Mouse (Mus musculus) hindbrain, embryonic 10.5 days (tissue): ENCODE data around the gene Epha6. TPM values are rescaled to one million over a fixed set of nuclear protein-coding genes. Genes with fewer than 3 reads are reported as not detected.

Experiments
- DNase-seq: peaks from one replicate; pipeline ENCODE4 v3.0.0-alpha.2; 2017; ENCODE audit warnings: low spot score
- H3K27ac ChIP-seq: fragments of 300-500 bp; sonication (generic); 2 replicates; pipeline ENCODE4 v1.5.1; 2016; ENCODE audit warnings: mild to moderate bottlenecking, moderate library complexity
- H3K27me3 ChIP-seq: fragments of 300-500 bp; sonication (generic); 2 replicates; pipeline ENCODE4 v1.6.1; 2016; ENCODE audit warnings: mild to moderate bottlenecking; ENCODE audit not compliant: poor library complexity, insufficient read depth, severe bottlenecking
- H3K36me3 ChIP-seq: fragments of 300-500 bp; sonication (generic); 2 replicates; pipeline ENCODE4 v1.6.1; 2016; ENCODE audit warnings: mild to moderate bottlenecking, moderate library complexity
- H3K4me1 ChIP-seq: fragments of 300-500 bp; sonication (generic); replicated peaks from 2 replicates; pipeline ENCODE4 v1.6.1; 2016; ENCODE audit warnings: mild to moderate bottlenecking
- H3K4me3 ChIP-seq: fragments of 300-500 bp; sonication (generic); 2 replicates; pipeline ENCODE4 v1.5.1; 2016; ENCODE audit warnings: mild to moderate bottlenecking, moderate library complexity
- H3K9me3 ChIP-seq: fragments of 300-500 bp; sonication (generic); 2 replicates; pipeline ENCODE4 v1.6.1; 2016; ENCODE audit warnings: mild to moderate bottlenecking, moderate library complexity
- WGBS: fragments of 180-500 bp; shearing (Covaris S2); methylation state at CpG from one replicate; pipeline ENCODE4 v1.1.7; 2016; 5-methylcytosine and 5-hydroxymethylcytosine counted together
- polyA plus RNA-seq: library from polyadenylated mRNA; unstranded; fragments of >200 nt; fragmentation: Nextera tagmentation; extraction: Ambion mirVana; gene quantifications from 2 replicates; pipeline ENCODE4 v1.2.1, GENCODE M21; 2016

Epha6 gene
- polyA plus RNA-seq, 1 experiment from 2014 or later = 1.7 TPM

GRCm38 (mm10) chr16:60468200-60468785 lies 137.0 kb downstream of the Epha6 start:
- Histone ChIP-seq H3K4me3 (no peak overlapping the region), H3K4me1 (no peaks in the 10 kb centered on the region), H3K36me3 (no peaks in the 10 kb centered on the region), H3K27ac (no peak overlapping the region), H3K27me3 (no peaks in the 10 kb centered on the region), H3K9me3 (no peaks in the 10 kb centered on the region)
- DNase-seq = no peak
- 77% methylated on average over 7 of the region's 7 CpGs for WGBS

GRCm38 (mm10) chr16:60435283-60435682 lies 170.0 kb downstream of the Epha6 start:
- Histone ChIP-seq H3K4me1 (no peaks in the 10 kb centered on the region), H3K27me3 (no peaks in the 10 kb centered on the region), H3K36me3 (no peaks in the 10 kb centered on the region), H3K27ac (no peak overlapping the region), H3K4me3 (no peak overlapping the region), H3K9me3 (no peaks in the 10 kb centered on the region)
- DNase-seq = peak; percentile 31
- 88% methylated on average over 1 of the region's 1 CpGs for WGBS

GRCm38 (mm10) chr16:60434241-60434640 lies 171.1 kb downstream of the Epha6 start:
- Histone ChIP-seq H3K4me3 (no peak overlapping the region), H3K4me1 (no peaks in the 10 kb centered on the region), H3K27ac (no peak overlapping the region), H3K9me3 (no peaks in the 10 kb centered on the region), H3K36me3 (no peaks in the 10 kb centered on the region), H3K27me3 (no peaks in the 10 kb centered on the region)
- WGBS = 85% methylated on average over 1 of the region's 1 CpGs
- no peak for DNase-seq

DNA sequence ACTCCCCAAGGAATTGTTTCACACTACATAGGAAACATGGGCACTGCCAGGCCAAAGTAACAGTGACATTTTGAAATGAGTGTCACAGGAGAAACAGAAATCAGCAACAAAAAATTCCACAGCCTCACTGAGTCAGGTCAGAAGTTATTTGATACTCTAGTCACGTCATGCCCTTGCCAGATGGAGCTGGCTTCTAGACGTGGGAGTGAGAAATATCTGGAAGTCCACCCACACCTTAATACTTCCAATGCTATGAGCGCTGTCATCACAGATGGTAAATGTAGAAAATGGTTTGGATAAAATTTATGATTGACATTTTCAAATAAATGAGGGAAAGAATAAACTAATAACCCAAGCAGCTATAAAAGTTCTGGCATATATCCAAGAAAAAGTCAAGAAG lies 210.0 kb downstream of the Epha6 start:
- WGBS = 67% methylated on average over 3 of the region's 3 CpGs
- H3K36me3 ChIP-seq = no peaks in the 10 kb centered on the region

GRCm38 (mm10) chr16:60392961-60393360 lies 212.4 kb downstream of the Epha6 start:
- H3K27ac ChIP-seq = no peak overlapping the region
- no peaks in the 10 kb centered on the region for H3K4me1 ChIP-seq
- no peaks in the 10 kb centered on the region for H3K27me3 ChIP-seq
- no peaks in the 10 kb centered on the region for H3K36me3 ChIP-seq
- no peaks in the 10 kb centered on the region for H3K9me3 ChIP-seq
- DNase-seq = no peak
- H3K4me3 ChIP-seq = no peak overlapping the region

More for the DNA sequence above, 210.0 kb downstream of the Epha6 start:
- H3K9me3 ChIP-seq = no peaks in the 10 kb centered on the region
- H3K4me1 ChIP-seq = no peaks in the 10 kb centered on the region
- no peak overlapping the region for H3K4me3 ChIP-seq
- no peak for DNase-seq
- H3K27ac ChIP-seq = no peak overlapping the region
- no peaks in the 10 kb centered on the region for H3K27me3 ChIP-seq

- no peaks in the 10 kb centered on the region for H3K27me3 ChIP-seq
- no peak overlapping the region for H3K27ac ChIP-seq
- H3K9me3 ChIP-seq = no peaks in the 10 kb centered on the region
- DNase-seq = no peak
- no peaks in the 10 kb centered on the region for H3K4me1 ChIP-seq
- H3K4me3 ChIP-seq = no peak overlapping the region
- H3K36me3 ChIP-seq = no peaks in the 10 kb centered on the region
These were observed 230.2 kb downstream of the Epha6 start for GRCm38 (mm10) chr16:60375147-60375546.

GRCm38 (mm10) chr16:60283963-60284362 lies 321.4 kb downstream of the Epha6 start:
- Histone ChIP-seq H3K9me3 (no peaks in the 10 kb centered on the region), H3K27ac (no peak overlapping the region), H3K4me1 (no peaks in the 10 kb centered on the region), H3K4me3 (no peak overlapping the region), H3K27me3 (no peaks in the 10 kb centered on the region), H3K36me3 (no peaks in the 10 kb centered on the region)
- DNase-seq = no peak
- 71% methylated on average over 1 of the region's 1 CpGs for WGBS

DNA sequence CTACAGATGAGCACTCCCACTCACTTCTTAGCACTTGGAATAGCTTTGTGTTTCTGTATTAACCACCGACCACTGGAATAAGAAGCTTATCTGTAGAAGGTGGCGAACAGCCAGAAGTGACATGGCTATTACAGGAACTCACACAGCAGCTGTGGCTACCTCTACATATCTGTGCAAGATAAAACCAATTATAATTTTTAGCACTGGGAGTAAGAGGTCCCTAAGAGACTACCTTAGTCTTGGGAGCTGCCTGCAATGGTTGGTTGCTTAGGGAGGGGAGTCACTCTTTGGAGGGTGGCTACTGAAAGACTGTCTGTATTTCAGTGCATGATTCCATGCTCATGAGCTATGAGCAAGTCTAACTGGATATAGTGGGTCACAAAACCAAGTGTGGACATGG lies 331.2 kb downstream of the Epha6 start:
- DNase-seq = no peak
- Histone ChIP-seq H3K27me3 (no peaks in the 10 kb centered on the region), H3K9me3 (no peaks in the 10 kb centered on the region), H3K4me1 (no peaks in the 10 kb centered on the region), H3K27ac (no peak overlapping the region), H3K4me3 (no peak overlapping the region), H3K36me3 (no peaks in the 10 kb centered on the region)
- 90% methylated on average over 2 of the region's 2 CpGs for WGBS

GRCm38 (mm10) chr16:60266367-60267351 lies 338.7 kb downstream of the Epha6 start:
- no peaks in the 10 kb centered on the region for H3K9me3 ChIP-seq
- DNase-seq = peak; percentile 23
- no peaks in the 10 kb centered on the region for H3K36me3 ChIP-seq
- H3K4me1 ChIP-seq = peaks cover 5% of the 10 kb centered on the region; the same call in 1 of the 2 replicates
- WGBS = 58% methylated on average over 9 of the region's 9 CpGs
- no peaks in the 10 kb centered on the region for H3K27me3 ChIP-seq
- no peak overlapping the region for H3K4me3 ChIP-seq
- no peak overlapping the region for H3K27ac ChIP-seq

- H3K36me3 ChIP-seq = no peaks in the 10 kb centered on the region
- no peaks in the 10 kb centered on the region for H3K27me3 ChIP-seq
- no peak overlapping the region for H3K27ac ChIP-seq
- no peak overlapping the region for H3K4me3 ChIP-seq
- WGBS = 74% methylated on average over 6 of the region's 6 CpGs
- H3K9me3 ChIP-seq = no peaks in the 10 kb centered on the region
- no peak for DNase-seq
- peaks cover 5% of the 10 kb centered on the region; the same call in 1 of the 2 replicates for H3K4me1 ChIP-seq
These were observed 340.4 kb downstream of the Epha6 start for GRCm38 (mm10) chr16:60264719-60265508.

DNA sequence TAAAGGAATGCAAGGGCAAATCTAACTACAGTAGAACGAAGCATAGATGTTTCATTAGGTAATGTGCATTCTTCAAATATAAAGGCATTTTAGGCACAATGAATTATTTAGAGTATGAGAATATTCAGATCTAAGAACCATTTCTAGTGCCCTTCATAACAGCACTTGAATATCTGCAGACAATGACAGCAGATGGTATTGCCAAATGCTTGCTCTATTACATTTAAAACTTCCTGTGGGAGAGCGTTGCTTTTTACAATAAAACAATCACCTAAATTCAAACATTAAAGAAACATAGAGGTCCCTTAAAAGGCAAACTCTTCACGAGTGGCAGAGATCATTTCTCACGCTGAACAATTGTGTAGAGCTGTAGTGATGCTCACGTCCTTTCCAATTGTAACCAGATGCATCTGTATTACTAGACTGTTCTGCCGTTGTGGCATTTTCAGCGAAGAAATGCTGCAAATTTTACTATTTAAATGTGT lies 347.1 kb downstream of the Epha6 start:
- WGBS = 85% methylated on average over 7 of the region's 7 CpGs

GRCm38 (mm10) chr16:60257623-60258022 lies 347.7 kb downstream of the Epha6 start:
- WGBS = 84% methylated on average over 2 of the region's 2 CpGs
- Histone ChIP-seq H3K4me1 (no peaks in the 10 kb centered on the region), H3K27me3 (no peaks in the 10 kb centered on the region), H3K36me3 (no peaks in the 10 kb centered on the region), H3K9me3 (no peaks in the 10 kb centered on the region), H3K27ac (no peak overlapping the region), H3K4me3 (no peak overlapping the region)
- DNase-seq = no peak

More for the DNA sequence above, 347.1 kb downstream of the Epha6 start:
- Histone ChIP-seq H3K36me3 (no peaks in the 10 kb centered on the region), H3K27me3 (no peaks in the 10 kb centered on the region), H3K4me1 (no peaks in the 10 kb centered on the region), H3K9me3 (no peaks in the 10 kb centered on the region), H3K27ac (no peak overlapping the region), H3K4me3 (no peak overlapping the region)
- no peak for DNase-seq
